Mouse (Mus musculus) heart, adult 11 months (tissue): ENCODE data around the gene H2-D1.

ENCODE experiments used
- DNase-seq: peaks from one replicate; pipeline ENCODE4 v3.0.0; 2022

The H2-D1 gene

DNA sequence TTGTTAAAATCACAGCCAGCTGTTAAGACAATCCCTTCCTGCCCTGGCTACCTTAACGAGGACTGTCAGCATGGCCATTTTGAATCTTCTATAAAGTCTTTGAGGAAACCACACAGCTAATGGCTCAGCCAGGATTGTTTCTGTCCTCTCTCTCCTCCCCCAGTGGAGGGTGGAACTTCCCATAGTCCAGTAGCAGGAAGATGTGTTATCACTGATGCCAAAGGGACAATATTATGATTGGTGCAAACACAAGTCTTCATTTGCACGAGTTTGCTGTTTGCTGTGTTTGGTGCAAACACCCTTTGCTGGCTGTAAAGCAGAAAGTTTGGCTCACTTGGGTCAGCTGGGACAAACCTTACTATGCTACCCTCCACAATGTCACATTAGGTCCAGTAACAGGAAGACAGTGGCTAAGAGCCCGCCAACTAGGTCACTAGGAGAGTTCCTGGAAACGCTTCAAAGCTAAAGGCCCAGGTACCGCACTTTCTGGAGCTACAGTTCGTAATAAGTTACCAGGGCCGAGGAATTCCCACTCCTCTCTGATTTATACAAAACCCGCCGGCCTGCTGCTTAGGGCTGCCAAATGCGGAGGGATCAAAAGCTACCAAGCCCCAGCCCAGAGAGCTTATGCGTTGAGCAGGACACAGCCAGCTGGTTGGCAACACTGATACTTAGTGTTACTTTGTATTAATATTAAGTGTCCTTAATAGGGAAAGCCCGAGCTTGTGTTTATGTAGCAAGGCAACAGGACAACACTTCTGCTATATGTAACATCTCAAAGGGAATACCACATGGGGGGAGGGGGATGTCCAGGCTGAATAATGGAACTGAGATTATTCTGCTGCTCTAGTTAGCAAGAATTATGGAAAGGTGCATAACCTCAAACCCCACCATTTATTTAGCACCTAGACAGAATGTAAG is 21.9 kb upstream of the H2-D1 start:
- DNase-seq = peak; percentile 96

- DNase-seq = peak; percentile 100
These were observed 21.1 kb upstream of the H2-D1 start, which contains the start of gene Ddx39b for GRCm38 (mm10) chr17:35241305-35242014. Gene Ddx39b (plus strand): TSS chr17:35241746.

DNA sequence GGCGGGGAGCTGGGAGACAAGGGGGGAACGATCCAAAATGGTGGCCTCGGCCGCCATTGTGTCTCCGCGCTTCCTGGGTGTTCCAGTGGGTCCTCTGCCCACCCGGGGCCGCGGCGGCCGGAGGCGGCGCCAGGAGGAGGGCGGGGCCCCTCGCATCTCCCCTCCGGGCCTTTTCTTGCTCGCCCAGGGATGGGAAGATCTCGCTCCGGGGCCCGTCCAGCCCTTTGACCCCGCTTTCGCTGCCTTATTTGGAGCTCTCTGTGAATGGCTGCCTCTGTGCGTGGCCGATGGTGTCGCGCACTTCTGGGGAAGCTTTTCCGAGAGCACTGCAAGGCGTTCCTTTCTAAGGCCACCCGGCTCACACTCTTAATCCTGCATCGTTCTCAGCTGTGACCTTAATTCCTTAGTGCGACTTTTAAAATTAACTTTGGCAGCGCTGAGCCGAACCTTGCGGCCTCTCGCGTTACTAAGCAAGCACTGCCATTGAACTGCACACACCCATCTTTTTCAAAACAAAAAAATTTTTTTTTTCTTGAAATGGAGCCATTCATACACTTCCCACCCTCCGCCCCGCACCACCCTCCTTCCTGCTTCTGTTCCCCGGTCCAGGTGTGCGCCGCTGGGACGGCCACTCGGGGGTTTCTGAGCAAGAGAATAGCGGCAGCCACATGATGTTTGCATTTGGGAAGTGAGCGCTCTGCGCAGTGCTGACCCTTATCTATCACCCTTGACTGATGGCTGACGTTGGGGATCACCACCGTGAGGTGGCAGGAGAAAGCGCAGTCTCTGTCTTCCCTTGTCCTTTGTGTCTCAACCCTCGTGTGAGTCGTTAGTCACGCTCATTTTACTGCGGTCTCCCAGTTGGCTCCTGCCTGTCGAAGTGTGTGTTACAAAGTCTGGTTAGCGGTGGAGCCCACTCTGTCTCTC is 20.3 kb upstream of the H2-D1 start:
- peak; percentile 99 for DNase-seq

GRCm38 (mm10) chr17:35243086-35243485 is 19.4 kb upstream of the H2-D1 start:
- peak; percentile 97 for DNase-seq

GRCm38 (mm10) chr17:35244999-35245398 is 17.5 kb upstream of the H2-D1 start:
- peak; percentile 83 for DNase-seq

GRCm38 (mm10) chr17:35245731-35246623 is 16.6 kb upstream of the H2-D1 start:
- DNase-seq = peak; percentile 92

- DNase-seq = peak; percentile 92
These were observed 15.4 kb upstream of the H2-D1 start for GRCm38 (mm10) chr17:35247144-35247543.

- DNase-seq = peak; percentile 88
These were observed 13.5 kb upstream of the H2-D1 start for GRCm38 (mm10) chr17:35248986-35249385.

GRCm38 (mm10) chr17:35249451-35250197 is 12.9 kb upstream of the H2-D1 start:
- peak; percentile 91 for DNase-seq

DNA sequence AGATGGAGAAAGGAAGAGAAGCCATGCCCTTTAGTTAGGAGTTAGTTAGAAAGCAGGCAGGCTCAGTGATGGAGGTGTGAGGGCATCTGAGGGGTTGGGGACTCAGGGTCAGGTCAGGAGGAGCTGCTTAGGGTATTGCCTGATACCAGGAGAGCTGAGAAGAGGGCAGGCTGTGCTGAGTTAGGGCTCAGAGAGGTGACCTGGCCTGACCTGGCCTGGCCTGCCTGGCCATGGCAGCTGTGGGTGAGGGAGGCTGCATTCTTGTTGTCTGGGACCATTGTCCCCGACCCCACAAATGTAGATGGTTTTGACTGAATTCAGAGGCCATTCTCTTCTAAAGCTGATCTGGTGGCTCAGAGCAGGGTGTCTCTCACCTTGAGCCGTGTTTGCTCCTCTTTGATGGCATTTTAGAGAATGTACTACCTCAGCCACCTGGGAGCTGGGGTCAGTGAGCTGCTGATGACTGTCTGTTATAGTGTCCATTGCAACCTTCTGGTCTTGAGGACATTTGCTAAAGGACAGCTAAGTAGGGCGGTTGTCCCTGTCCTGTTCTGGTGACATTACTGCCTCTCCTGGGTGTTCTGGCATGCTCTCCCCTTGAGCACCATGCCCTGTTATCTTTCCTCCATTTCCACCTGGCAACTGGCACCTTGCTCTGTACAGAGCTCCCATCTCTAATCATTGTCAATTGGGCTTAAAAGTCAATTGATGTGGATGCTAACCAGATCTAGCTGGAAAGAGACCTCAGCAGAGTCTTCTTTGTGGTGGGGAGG is 12.0 kb upstream of the H2-D1 start:
- peak; percentile 86 for DNase-seq

DNA sequence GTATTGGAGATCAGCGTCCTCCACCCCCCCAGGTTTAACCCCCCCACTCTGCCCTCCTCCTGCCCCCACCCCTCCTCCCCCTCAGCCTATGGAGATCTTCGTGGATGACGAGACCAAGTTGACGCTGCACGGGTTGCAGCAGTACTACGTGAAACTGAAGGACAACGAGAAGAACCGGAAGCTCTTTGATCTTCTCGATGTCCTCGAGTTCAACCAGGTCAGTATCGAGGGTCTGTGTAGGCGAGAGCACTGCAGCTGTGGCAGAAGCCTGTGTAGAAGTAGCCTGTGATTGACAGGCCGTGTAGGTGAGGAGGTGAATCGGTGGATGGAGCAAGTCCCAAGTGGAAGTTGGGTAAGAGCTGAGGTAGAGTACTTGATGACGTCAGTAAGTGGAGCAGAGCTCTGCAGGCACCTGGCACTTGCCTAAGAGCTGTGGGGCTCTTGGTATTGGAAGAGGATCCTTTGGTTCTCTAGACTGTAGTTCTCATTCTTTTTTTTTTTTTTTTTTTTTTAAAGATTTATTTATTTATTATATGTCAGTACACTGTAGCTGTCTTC is 11.3 kb upstream of the H2-D1 start:
- DNase-seq = peak; percentile 86

GRCm38 (mm10) chr17:35251981-35252380 is 10.5 kb upstream of the H2-D1 start:
- peak; percentile 88 for DNase-seq

DNA sequence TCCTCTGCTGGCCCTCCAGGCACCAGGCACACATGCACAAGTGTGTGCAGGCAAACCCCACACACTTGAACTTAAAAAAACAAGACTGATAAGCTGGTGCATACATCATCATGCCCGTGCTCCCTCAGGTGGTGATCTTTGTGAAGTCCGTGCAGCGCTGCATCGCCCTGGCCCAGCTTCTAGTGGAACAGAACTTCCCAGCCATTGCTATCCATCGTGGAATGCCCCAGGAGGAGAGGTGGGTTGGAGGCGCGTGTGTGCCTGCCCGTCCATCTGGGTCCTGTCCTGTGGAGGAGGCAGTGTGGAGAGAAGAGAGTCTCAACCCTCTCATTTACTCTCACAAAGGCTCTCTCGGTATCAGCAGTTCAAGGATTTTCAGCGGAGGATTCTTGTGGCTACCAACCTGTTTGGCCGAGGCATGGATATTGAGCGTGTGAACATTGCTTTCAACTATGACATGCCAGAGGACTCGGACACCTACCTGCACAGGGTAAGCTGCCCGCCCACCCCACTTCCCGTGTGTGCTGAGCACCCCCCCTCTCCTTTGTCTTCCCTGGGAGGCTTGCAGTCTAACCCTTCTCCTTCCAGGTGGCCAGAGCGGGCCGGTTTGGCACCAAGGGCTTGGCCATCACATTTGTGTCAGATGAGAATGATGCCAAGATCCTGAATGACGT is 9.8 kb upstream of the H2-D1 start:
- peak; percentile 92 for DNase-seq

- peak; percentile 84 for DNase-seq
These were observed 9.0 kb upstream of the H2-D1 start for GRCm38 (mm10) chr17:35253293-35254093.

DNA sequence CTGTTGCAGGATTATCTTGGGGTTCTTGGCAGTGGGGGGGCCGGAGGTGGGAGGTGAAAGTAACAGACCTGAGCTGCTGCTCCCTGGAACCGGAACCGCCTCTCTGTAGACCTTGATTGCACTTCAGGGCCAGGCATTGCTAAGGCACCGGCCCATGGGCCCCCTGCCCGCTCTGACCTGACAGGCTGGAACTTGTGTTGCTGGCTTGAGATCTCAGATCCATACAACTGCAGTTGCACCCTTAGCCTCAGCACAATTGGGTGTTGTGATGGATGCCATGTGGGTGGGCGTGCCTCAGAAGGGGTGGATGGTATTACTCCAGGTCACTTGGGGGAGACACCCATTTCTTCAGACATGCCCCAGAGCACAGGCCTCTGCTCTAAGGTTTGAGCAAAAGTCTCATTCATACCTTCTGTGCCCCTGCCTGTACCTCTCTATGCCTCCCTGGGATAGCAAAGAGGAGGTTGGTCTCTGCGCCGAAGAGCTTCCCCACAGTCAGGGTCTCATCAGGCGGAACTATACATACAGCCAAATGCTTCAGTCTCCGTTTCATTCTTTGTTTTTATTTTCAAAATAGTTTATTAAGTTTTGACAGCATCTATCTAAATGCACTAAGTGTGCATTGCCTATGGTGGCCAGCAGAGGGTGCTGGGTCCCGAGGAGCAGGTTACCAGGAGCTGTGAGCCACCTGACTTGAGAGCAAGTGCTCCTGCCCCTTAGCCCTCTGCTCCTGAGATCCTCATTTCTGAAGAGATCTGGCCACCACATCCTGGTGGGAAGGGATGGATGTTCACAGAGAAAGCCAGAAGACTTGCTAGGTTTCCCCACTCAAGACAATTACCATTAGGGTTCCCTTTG is 8.1 kb upstream of the H2-D1 start:
- peak; percentile 94 for DNase-seq

DNA sequence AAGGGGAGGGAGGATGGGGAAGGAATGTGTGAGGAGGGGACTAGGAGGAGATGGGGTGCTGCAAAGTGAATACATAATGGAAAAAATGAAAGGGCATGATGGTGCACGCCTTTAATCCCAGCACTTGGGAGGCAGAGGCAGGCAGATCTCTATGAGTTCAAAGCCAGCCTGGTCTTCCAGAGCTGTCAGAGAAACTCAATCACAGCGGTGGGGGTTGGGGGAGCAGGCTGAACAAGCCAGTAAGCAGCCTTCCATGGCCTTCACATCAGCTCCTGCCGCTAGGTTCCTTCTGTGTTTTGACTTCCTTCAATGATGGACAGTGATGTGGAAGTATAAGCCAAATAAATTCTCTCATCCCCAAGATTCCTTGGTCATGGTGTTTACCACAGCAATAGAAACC is 7.2 kb upstream of the H2-D1 start:
- peak; percentile 93 for DNase-seq

DNA sequence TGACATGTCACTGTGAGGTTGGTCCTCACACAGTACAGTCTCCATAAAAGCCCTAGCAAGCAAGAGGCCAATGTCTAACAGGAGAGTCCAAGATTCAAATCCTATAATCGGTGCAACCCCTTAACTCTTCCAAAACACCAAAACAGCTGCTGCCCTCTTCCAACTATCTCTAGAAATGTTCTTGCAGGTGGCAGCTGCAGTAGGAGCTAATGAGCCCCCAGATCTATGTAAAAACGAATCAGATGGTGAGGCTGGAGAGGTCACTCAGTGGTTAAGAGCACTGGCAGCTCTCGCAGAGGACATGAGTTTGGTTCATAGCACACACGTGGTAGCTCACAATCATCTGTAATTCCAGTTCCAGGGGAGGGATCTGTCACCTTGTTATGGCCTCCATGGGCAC is 6.8 kb upstream of the H2-D1 start:
- DNase-seq = peak; percentile 86
